Mouse (Mus musculus): ENCODE data around the gene Rras2. TPM values are rescaled to one million over a fixed set of nuclear protein-coding genes. Genes with fewer than 3 reads are reported as not detected.

The Rras2 gene
- polyA plus RNA-seq, 1 experiment from 2014 or later: 31.9 TPM

DNA sequence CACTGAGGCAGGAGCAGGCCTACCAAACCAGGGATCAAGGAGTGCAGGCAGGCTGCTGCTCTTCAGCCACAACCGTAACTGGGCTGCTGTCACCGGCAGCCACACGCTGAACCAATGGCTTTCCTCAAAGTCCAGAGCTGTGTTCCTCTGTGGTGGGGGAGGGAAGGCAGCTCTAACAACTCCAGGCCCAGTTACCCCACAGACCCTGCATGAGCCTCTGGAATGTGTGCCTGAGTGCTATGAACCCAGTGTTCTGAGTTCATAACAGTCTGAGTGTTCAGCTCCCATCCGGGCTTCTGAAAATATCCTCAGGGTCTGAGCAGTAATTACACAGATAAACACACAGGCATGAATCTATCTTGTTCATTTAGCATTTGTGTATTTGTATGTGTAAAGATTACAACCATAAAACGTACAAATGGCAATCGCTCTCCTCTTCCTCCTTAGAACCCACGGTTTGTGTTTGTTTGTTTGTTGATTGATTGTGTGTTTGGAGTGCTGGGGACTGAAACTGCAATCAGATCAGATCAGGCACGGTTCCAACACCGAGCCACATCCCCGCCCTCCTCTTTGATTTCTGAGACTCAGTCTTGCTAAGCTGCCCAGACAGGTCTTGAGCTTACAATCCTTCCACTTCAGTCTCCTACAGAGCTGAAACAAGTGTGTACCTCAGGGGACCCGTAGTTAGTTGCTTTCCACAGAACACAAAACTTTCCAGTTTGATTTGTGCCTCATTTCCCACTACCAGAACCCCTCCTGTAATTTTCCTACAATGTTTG lies 52.0 kb downstream of the Rras2 start:
- Histone ChIP-seq H3K36me3 (ENCODE audit: control insufficient read depth, insufficient read depth, low read length) (no peaks in the 10 kb centered on the region), H3K4me3 (ENCODE audit: low read depth, low read length) (no peak overlapping the region), H3K27ac (ENCODE audit: low read depth) (no peak overlapping the region), H3K9ac (ENCODE audit: low read length) (no peak overlapping the region), H3K27me3 (replicated peaks; ENCODE audit: control insufficient read depth, insufficient read depth, low read length) (no peaks in the 10 kb centered on the region), H3K4me1 (replicated peaks; ENCODE audit: control insufficient read depth, insufficient read depth, low read length) (peaks cover 22% of the 10 kb centered on the region; the same call in 1 of the 2 replicates), H3K4me2 (ENCODE audit: low read length) (no peak overlapping the region), H3K9me3 (ENCODE audit: control insufficient read depth, low read length) (no peaks in the 10 kb centered on the region)
- ATAC-seq (replicated peaks; ENCODE audit: low FRiP score, low TSS enrichment, low read depth) (no peak), DNase-seq (ENCODE audit: low spot score) (no peak)
- 33% methylated on average over 11 of the region's 11 CpGs for WGBS

DNA sequence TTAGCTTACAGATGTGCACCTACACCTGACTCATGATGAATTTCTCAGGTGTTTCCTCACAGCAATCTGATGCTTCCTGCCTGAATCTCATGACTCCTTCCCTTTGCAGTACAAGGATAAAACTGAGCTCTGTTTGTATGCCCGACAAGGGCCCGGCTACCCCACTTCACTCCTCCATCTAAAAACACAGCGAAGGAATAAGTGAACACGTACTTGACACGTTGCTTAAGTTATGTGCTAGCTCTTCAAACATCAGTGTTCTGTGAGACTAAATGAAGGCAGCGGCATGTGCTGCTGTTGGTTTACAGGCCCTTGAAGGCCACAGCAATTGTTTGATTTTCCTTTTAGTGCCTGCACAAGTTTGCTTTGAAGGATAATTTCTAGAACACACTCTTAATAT lies 53.6 kb downstream of the Rras2 start:
- H3K4me3 ChIP-seq (ENCODE audit: low read depth, low read length): no peak overlapping the region
- no peaks in the 10 kb centered on the region for H3K27me3 ChIP-seq (replicated peaks; ENCODE audit: control insufficient read depth, insufficient read depth, low read length)
- WGBS: 62% methylated on average over 6 of the region's 6 CpGs
- no peaks in the 10 kb centered on the region for H3K36me3 ChIP-seq (ENCODE audit: control insufficient read depth, insufficient read depth, low read length)
- peaks cover 22% of the 10 kb centered on the region; the same call in 1 of the 2 replicates for H3K4me1 ChIP-seq (replicated peaks; ENCODE audit: control insufficient read depth, insufficient read depth, low read length)
- ATAC-seq (replicated peaks; ENCODE audit: low FRiP score, low TSS enrichment, low read depth): no peak
- no peak overlapping the region for H3K27ac ChIP-seq (ENCODE audit: low read depth)
- H3K9ac ChIP-seq (ENCODE audit: low read length): no peak overlapping the region
- no peak overlapping the region for H3K4me2 ChIP-seq (ENCODE audit: low read length)
- DNase-seq (ENCODE audit: low spot score): no peak
- no peaks in the 10 kb centered on the region for H3K9me3 ChIP-seq (ENCODE audit: control insufficient read depth, low read length)

DNA sequence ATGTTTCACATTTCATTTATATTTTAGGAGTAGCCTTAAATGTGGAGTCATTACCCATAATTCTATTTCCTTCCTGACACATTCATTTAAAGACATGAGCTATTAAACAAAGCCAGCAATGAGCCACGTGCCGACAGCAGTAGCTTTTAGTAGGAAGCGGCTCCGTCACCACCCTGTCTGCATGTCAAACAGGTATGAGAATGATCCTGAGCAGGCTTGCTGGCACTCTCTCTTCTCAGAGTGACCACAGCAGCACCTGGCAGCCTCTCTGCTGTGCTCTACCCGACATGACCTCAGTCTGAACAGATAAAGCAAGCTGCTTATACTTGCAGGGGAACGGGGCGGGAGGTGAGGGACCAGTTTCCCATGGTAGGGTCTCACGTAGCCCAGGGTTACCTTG lies 54.0 kb downstream of the Rras2 start:
- WGBS: 39% methylated on average over 8 of the region's 8 CpGs
- H3K36me3 ChIP-seq (ENCODE audit: control insufficient read depth, insufficient read depth, low read length): no peaks in the 10 kb centered on the region
- no peak overlapping the region for H3K27ac ChIP-seq (ENCODE audit: low read depth)
- no peaks in the 10 kb centered on the region for H3K9me3 ChIP-seq (ENCODE audit: control insufficient read depth, low read length)
- H3K4me2 ChIP-seq (ENCODE audit: low read length): no peak overlapping the region
- DNase-seq (ENCODE audit: low spot score) (no peak), ATAC-seq (replicated peaks; ENCODE audit: low FRiP score, low TSS enrichment, low read depth) (no peak)
- peaks cover 22% of the 10 kb centered on the region; the same call in 1 of the 2 replicates for H3K4me1 ChIP-seq (replicated peaks; ENCODE audit: control insufficient read depth, insufficient read depth, low read length)
- no peaks in the 10 kb centered on the region for H3K27me3 ChIP-seq (replicated peaks; ENCODE audit: control insufficient read depth, insufficient read depth, low read length)
- H3K4me3 ChIP-seq (ENCODE audit: low read depth, low read length): no peak overlapping the region
- H3K9ac ChIP-seq (ENCODE audit: low read length): no peak overlapping the region

GRCm38 (mm10) chr7:114062451-114062850 lies 55.1 kb downstream of the Rras2 start:
- Histone ChIP-seq H3K27ac (ENCODE audit: low read depth) (no peak overlapping the region), H3K4me3 (ENCODE audit: low read depth, low read length) (no peak overlapping the region), H3K27me3 (replicated peaks; ENCODE audit: control insufficient read depth, insufficient read depth, low read length) (no peaks in the 10 kb centered on the region), H3K9me3 (ENCODE audit: control insufficient read depth, low read length) (no peaks in the 10 kb centered on the region), H3K4me1 (replicated peaks; ENCODE audit: control insufficient read depth, insufficient read depth, low read length) (peaks cover 22% of the 10 kb centered on the region; the same call in 1 of the 2 replicates), H3K36me3 (ENCODE audit: control insufficient read depth, insufficient read depth, low read length) (no peaks in the 10 kb centered on the region), H3K9ac (ENCODE audit: low read length) (no peak overlapping the region), H3K4me2 (ENCODE audit: low read length) (no peak overlapping the region)
- no peak for DNase-seq (ENCODE audit: low spot score)
- ATAC-seq (replicated peaks; ENCODE audit: low FRiP score, low TSS enrichment, low read depth): no peak
- 80% methylated on average over 1 of the region's 1 CpGs for WGBS

DNA sequence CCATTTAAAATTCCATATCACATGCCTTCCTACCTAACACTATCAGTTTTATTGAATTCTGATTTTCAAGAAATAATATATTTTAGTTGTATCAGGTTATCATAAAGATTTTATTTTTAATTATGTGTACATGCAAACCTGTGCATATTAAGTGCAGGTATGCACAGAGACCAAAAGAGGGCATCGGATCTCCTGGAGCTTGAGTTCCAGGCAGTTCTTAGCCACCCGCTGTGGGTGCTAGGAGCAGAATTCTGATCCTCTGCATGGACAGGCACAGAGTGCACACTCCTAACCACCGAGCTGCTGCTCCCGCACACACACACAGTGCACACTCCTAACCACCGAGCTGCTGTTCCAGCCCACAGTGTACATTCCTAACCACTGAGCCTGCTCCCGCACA lies 57.1 kb downstream of the Rras2 start:
- Histone ChIP-seq H3K9me3 (ENCODE audit: control insufficient read depth, low read length) (no peaks in the 10 kb centered on the region), H3K9ac (ENCODE audit: low read length) (no peak overlapping the region), H3K4me3 (ENCODE audit: low read depth, low read length) (no peak overlapping the region), H3K27ac (ENCODE audit: low read depth) (no peak overlapping the region), H3K27me3 (replicated peaks; ENCODE audit: control insufficient read depth, insufficient read depth, low read length) (no peaks in the 10 kb centered on the region), H3K36me3 (ENCODE audit: control insufficient read depth, insufficient read depth, low read length) (0 out of 2 replicates have a peak, but pooled peaks cover 9% of the 10 kb centered on the region), H3K4me2 (ENCODE audit: low read length) (no peak overlapping the region), H3K4me1 (replicated peaks; ENCODE audit: control insufficient read depth, insufficient read depth, low read length) (0 out of 2 replicates have a peak, but pooled peaks cover 7% of the 10 kb centered on the region)
- no peak for ATAC-seq (replicated peaks; ENCODE audit: low FRiP score, low TSS enrichment, low read depth)
- WGBS: 91% methylated on average over 6 of the region's 6 CpGs
- no peak for DNase-seq (ENCODE audit: low spot score)

GRCm38 (mm10) chr7:114058927-114059441 lies 58.6 kb downstream of the Rras2 start:
- no peak for ATAC-seq (replicated peaks; ENCODE audit: low FRiP score, low TSS enrichment, low read depth)
- WGBS: 83% methylated on average over 6 of the region's 6 CpGs
- DNase-seq (ENCODE audit: low spot score): no peak

DNA sequence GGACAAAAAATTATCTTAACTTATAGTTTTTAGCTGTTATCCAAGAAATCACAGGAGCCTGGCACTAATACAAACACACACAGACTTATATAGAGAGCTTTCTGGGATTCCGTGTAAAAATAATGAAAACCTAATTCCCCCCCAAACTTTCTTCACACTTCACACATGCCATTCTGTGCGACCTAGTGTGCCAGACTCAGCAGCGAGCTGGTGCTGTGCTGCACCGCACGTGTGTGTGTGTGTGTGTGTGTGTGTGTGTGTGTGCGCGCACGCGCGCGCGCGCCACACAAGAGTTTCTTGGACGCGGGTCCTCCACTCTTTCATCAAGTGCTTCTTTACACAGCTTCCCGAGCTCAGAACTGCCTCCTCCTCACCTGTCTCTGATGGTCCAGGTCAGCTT lies 59.4 kb downstream of the Rras2 start:
- Histone ChIP-seq H3K4me1 (replicated peaks; ENCODE audit: control insufficient read depth, insufficient read depth, low read length) (no peaks in the 10 kb centered on the region), H3K9me3 (ENCODE audit: control insufficient read depth, low read length) (no peaks in the 10 kb centered on the region), H3K4me2 (ENCODE audit: low read length) (no peak overlapping the region), H3K4me3 (ENCODE audit: low read depth, low read length) (no peak overlapping the region), H3K27ac (ENCODE audit: low read depth) (no peak overlapping the region), H3K9ac (ENCODE audit: low read length) (no peak overlapping the region), H3K27me3 (replicated peaks; ENCODE audit: control insufficient read depth, insufficient read depth, low read length) (no peaks in the 10 kb centered on the region), H3K36me3 (ENCODE audit: control insufficient read depth, insufficient read depth, low read length) (0 out of 2 replicates have a peak, but pooled peaks cover 9% of the 10 kb centered on the region)
- 92% methylated on average over 16 of the region's 16 CpGs for WGBS
- ATAC-seq (replicated peaks; ENCODE audit: low FRiP score, low TSS enrichment, low read depth): no peak
- no peak for DNase-seq (ENCODE audit: low spot score)

More at GRCm38 (mm10) chr7:114058927-114059441, 58.6 kb downstream of the Rras2 start:
- Histone ChIP-seq H3K4me2 (ENCODE audit: low read length) (no peak overlapping the region), H3K27ac (ENCODE audit: low read depth) (no peak overlapping the region), H3K4me3 (ENCODE audit: low read depth, low read length) (no peak overlapping the region), H3K27me3 (replicated peaks; ENCODE audit: control insufficient read depth, insufficient read depth, low read length) (no peaks in the 10 kb centered on the region), H3K4me1 (replicated peaks; ENCODE audit: control insufficient read depth, insufficient read depth, low read length) (0 out of 2 replicates have a peak, but pooled peaks cover 5% of the 10 kb centered on the region), H3K36me3 (ENCODE audit: control insufficient read depth, insufficient read depth, low read length) (0 out of 2 replicates have a peak, but pooled peaks cover 9% of the 10 kb centered on the region), H3K9ac (ENCODE audit: low read length) (no peak overlapping the region), H3K9me3 (ENCODE audit: control insufficient read depth, low read length) (no peaks in the 10 kb centered on the region)

- Histone ChIP-seq H3K4me1 (replicated peaks; ENCODE audit: control insufficient read depth, insufficient read depth, low read length) (no peaks in the 10 kb centered on the region; the same call in 1 of the 2 replicates), H3K4me3 (ENCODE audit: low read depth, low read length) (no peak overlapping the region), H3K4me2 (ENCODE audit: low read length) (no peak overlapping the region), H3K27me3 (replicated peaks; ENCODE audit: control insufficient read depth, insufficient read depth, low read length) (no peaks in the 10 kb centered on the region), H3K36me3 (ENCODE audit: control insufficient read depth, insufficient read depth, low read length) (peaks cover 13% of the 10 kb centered on the region; the same call in 1 of the 2 replicates), H3K9ac (ENCODE audit: low read length) (no peak overlapping the region), H3K27ac (ENCODE audit: low read depth) (no peak overlapping the region), H3K9me3 (ENCODE audit: control insufficient read depth, low read length) (no peaks in the 10 kb centered on the region)
- no peak for DNase-seq (ENCODE audit: low spot score)
- 59% methylated on average over 4 of the region's 4 CpGs for WGBS
- ATAC-seq (replicated peaks; ENCODE audit: low FRiP score, low TSS enrichment, low read depth): no peak
These were observed 63.9 kb downstream of the Rras2 start for GRCm38 (mm10) chr7:114053720-114054119.

Data from intestine, embryonic 14.5 days (tissue).